Mouse (Mus musculus): Measurements from ENCODE around the gene Gp1bb.
A peak's percentile ranks its signal among the peaks of the same experiment; 100 is the strongest.

The Gp1bb gene

DNA sequence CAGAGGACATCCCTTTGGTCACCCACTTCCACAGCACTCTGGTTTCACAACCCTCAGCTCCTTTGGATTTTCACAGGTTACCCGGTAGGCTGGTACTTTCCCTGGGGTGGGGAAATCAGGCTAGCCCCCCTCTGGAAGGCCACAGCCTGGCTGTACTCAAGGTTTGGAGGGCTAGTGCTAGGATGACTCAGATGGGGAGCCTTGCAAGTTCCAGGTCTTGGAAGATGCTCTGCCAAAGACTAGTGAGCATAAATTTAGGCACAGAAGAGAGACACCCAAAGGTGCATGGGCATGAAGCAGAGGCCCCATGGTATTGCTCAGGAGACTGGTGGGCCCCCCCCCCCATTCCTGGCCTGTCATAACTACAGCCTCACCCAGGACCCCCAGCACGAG is 6.7 kb upstream of the Gp1bb start:
- DNase-seq (ENCODE audit: low read depth, low spot score) = no peak

- DNase-seq (ENCODE audit: low read depth, low spot score) = no peak
Measured at GRCm38 (mm10) chr16:18628206-18628947, 6.2 kb upstream of the Gp1bb start.

GRCm38 (mm10) chr16:18627163-18627562 is 5.0 kb upstream of the Gp1bb start:
- no peak for DNase-seq (ENCODE audit: low read depth, low spot score)

GRCm38 (mm10) chr16:18626376-18626878 is 4.2 kb upstream of the Gp1bb start, which contains the start of gene Gm49601:
TSS of gene Gm49601 (minus strand) at chr16:18626427.
- DNase-seq (ENCODE audit: low read depth, low spot score) = peak; percentile 81

- no peak for DNase-seq (ENCODE audit: low read depth, low spot score)
Measured at GRCm38 (mm10) chr16:18625791-18626311, 3.6 kb upstream of the Gp1bb start.

DNA sequence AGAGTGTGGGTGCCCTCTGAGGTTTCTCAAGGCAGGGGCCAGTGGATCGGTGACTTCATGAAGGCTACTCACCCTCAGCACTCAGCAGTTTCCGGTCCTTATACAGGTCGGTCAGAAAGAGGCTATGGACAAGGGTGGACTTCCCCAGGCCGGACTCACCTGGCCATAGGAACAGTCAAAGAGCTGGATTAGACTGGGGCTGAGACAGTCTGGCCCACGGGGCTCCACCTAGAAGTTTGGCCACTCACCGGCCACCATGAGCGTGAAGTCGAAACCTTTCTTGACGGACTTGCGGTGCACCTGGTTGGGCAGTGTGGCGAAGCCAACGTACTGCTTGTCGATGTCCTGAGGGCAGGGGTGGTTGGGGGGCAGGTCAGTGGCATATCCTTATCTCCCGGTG is 2.9 kb upstream of the Gp1bb start:
- DNase-seq (ENCODE audit: low read depth, low spot score) = no peak

- no peak for DNase-seq (ENCODE audit: low read depth, low spot score)
Measured at GRCm38 (mm10) chr16:18624641-18625040, 2.4 kb upstream of the Gp1bb start.

GRCm38 (mm10) chr16:18623751-18624540 is 1.7 kb upstream of the Gp1bb start:
- no peak for DNase-seq (ENCODE audit: low read depth, low spot score)

DNA sequence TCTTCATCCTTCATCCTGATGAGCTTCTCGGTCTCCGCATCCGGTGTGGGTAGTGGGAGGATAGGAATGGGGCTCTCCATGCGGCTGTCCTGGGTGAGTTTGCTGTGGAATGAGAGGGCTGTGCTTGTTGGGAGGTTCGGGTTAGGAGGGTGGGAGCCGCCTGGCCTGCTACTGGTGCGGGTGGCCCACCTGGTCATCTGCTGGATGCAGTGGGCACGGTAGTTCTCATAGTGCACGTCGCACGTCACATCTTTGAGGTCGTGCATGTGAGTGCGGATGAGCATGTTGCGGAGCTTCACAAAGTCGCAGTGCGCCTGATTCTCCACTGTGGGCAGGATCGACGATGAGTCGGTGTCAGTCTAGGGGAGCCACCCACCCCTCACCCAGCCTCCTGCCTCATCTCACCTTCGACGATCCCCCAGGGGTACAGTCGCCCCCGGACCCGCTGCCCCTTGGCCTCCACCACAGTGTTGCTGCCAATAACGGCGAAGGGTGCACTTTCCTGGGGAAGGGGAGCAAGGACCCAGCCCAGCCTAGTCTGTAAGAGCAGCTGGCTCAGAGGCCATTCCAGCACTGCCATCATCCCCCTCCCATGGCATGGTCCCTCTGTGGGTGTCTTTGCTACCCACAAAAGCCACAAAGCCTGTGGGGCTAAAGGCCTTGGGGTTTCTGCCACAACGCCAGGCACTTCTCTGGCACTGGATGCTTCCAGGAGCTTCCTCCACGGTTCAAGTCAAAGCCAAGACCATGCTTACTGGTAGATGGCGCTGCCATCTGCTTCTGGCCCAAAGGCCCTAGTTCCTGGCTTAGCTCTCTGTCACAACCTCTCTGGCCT is 930 bp upstream of the Gp1bb start:
- peak; percentile 18 for DNase-seq (ENCODE audit: low read depth, low spot score)

DNA sequence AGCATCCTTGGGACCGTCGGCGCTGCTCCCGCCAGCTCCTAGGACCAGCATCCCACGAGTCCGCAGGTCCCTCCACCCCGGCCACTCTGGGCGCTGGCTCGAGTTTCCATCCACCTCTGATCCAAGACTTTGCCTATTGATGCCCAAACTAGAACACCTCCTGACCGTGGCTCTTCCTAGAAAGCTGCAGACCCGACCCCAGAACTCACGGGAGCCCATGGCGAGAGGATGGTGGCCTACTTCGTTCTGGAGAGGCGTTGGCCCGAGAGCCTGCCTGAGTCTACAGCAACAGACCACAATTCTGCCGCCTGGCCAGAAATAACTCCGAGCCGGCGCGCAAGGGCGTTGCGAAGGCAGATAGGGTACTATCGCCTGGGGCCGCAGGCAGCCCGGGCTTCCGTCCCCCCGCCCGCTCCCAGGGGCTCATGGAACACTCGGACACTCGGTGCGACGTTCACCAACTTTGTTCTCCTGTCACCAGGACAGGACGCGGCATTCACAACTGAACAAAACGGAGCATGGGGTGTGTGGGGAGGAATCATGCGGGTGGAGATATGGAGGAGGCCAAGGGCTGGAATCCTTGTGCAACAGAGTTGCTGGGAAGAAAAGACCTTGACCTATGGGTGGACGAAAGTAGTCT is 721 bp downstream of the Gp1bb start:
- peak; percentile 40 for DNase-seq (ENCODE audit: low read depth, low spot score)

- DNase-seq (ENCODE audit: low read depth, low spot score) = peak; percentile 72
Measured at GRCm38 (mm10) chr16:18620601-18621361, 1.4 kb downstream of the Gp1bb start.

GRCm38 (mm10) chr16:18620201-18620600 is 2.0 kb downstream of the Gp1bb start:
- no peak for DNase-seq (ENCODE audit: low read depth, low spot score)

- DNase-seq (ENCODE audit: low read depth, low spot score) = no peak
Measured at GRCm38 (mm10) chr16:18619110-18619509, 3.1 kb downstream of the Gp1bb start.

- DNase-seq (ENCODE audit: low read depth, low spot score) = no peak
Measured at GRCm38 (mm10) chr16:18618297-18618696, 3.9 kb downstream of the Gp1bb start.

- DNase-seq (ENCODE audit: low read depth, low spot score) = peak; percentile 80
Measured at GRCm38 (mm10) chr16:18617370-18618065, 4.7 kb downstream of the Gp1bb start.

DNA sequence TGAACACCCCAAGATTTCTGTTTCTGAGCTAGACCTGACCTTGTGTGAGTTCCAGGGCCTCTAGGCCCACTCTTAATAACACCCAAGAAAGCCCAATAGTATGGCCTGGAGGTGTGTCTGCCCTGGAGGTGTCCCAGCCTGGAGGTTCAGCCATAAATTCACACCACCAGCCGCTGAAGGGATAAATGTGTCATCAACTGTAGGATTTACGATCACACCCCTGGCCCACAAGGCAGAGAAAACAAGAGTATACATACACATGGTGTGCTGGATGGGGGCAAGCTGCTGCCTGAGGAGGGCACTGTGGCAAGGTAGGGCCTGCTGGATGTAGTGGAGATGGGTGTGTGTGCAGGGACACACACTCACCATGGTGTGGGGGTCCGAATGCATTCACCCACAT is 8.9 kb downstream of the Gp1bb start:
- no peak for DNase-seq (ENCODE audit: low read depth, low spot score)

GRCm38 (mm10) chr16:18611752-18612151 is 10.5 kb downstream of the Gp1bb start:
- no peak for DNase-seq (ENCODE audit: low read depth, low spot score)

- no peak for DNase-seq (ENCODE audit: low read depth, low spot score)
Measured at GRCm38 (mm10) chr16:18609099-18609498, 13.1 kb downstream of the Gp1bb start.

GRCm38 (mm10) chr16:18608226-18608625 is 14.0 kb downstream of the Gp1bb start:
- DNase-seq (ENCODE audit: low read depth, low spot score) = peak; percentile 58

DNA sequence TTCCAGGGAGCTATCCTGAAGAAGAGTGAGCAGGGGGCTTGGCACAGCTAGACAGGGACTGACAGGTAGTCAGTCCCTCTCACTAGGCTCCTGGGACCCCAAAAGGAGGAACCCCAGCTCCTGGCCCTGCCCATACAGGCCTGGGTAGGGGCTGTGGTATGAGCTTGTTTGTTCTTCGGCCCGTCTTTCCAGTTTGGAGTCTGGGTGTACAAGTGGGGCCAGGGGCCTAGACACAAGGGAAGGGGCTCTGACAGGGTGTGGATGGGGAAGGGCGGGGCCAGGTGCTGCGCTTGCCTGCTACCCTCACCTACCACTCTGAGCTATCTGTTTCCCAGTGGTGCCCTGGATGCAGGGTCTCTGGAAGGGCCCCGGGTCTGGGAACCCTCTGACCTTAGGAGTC is 16.5 kb downstream of the Gp1bb start:
- no peak for DNase-seq (ENCODE audit: low read depth, low spot score)
